Mouse (Mus musculus) ES-E14 (cell line): Measurements from ENCODE around the gene Camkk1.

Experiments used
- CHD2 ChIP-seq: IDR thresholded peaks from 2 replicates; pipeline ENCODE4 v1.6.1; 2014; ENCODE audit warnings: mild to moderate bottlenecking, low read depth, low read length, inconsistent platforms
- ZC3H11A ChIP-seq: IDR thresholded peaks from 2 replicates; pipeline ENCODE4 v1.6.1; 2012; ENCODE audit warnings: low read depth, mild to moderate bottlenecking, inconsistent platforms, low read length, borderline replicate concordance
- ZNF384 ChIP-seq: IDR thresholded peaks from 2 replicates; pipeline ENCODE4 v1.6.1; 2012; ENCODE audit warnings: low read depth, low read length, inconsistent platforms

DNA sequence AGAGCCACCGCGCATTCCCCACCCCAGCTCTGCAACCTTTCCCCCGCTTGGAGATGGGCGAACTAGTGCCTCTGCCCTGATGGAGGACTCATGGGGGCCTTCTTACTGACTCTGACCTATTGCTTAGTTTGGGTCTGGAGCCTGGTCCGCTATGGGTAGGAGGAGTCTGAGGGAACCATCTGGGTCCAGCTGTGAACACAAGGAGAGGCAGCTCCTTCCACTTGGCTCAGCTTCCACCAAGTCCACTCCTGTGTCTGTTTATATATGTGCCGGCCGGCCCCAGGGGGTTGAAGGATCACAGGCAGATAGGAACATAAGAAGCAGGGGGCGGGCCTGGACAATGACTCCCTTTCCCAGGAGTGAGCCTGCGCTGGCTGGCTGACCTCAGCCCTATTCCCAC lies 26.8 kb upstream of the Camkk1 start:
- no peak for TF ChIP-seq ZC3H11A
- no peak for TF ChIP-seq CHD2
- TF ChIP-seq ZNF384, result no peak
